Mouse (Mus musculus): ENCODE measurements around the gene Prpf38b.

- TF ChIP-seq GATA1 (IDR thresholded peaks at IDR 0.05; ENCODE audit: borderline replicate concordance, low read length) (no peak), FLI1 (IDR thresholded peaks at IDR 0.05; ENCODE audit: low read length) (no peak)
These were observed 14.8 kb upstream of the Prpf38b start for GRCm38 (mm10) chr3:108926308-108926707.
